Mouse (Mus musculus): ENCODE measurements around the gene Trim25. TPM values are rescaled to one million over a fixed set of nuclear protein-coding genes. Genes with fewer than 3 reads are reported as not detected.

Trim25 gene
- 13.7 and 17.9 TPM in 2 replicates for polyA plus RNA-seq (2015; fragmentation: Nextera tagmentation; extraction: Ambion mirVana)

DNA sequence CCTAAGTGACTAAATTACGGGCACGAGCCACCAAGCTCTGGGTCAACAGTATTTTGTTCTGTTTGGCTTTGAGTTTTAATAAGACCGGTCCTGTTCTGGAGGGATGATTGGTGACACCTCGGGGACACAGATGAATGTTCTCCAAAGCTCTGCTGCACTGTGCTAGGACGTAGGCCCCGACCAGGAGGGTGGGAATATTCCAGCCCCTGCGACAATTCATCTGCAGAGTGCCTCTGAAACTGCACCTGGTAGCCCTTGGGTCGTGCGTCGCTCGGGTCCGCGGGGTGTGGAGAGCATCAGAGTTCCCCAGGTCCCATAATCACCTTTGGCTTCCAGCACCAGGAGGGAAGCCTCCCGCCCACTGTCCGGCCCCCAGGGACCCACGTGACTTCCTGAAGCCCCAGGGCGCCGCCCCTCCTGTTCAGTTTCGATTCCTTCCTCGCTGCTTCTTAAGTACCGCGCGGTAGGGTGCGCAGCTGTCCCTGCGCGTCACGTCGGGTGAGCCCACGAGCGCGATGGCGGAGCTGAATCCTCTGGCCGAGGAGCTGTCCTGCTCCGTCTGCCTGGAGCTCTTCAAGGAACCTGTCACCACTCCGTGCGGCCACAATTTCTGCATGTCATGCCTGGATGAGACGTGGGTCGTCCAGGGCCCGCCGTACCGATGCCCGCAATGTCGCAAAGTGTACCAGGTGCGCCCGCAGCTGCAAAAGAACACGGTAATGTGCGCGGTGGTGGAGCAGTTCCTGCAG lies at the start of gene Trim25:
Gene Trim25, plus strand, starts transcription at position 403 of the 749 bp plus-strand sequence.

DNA sequence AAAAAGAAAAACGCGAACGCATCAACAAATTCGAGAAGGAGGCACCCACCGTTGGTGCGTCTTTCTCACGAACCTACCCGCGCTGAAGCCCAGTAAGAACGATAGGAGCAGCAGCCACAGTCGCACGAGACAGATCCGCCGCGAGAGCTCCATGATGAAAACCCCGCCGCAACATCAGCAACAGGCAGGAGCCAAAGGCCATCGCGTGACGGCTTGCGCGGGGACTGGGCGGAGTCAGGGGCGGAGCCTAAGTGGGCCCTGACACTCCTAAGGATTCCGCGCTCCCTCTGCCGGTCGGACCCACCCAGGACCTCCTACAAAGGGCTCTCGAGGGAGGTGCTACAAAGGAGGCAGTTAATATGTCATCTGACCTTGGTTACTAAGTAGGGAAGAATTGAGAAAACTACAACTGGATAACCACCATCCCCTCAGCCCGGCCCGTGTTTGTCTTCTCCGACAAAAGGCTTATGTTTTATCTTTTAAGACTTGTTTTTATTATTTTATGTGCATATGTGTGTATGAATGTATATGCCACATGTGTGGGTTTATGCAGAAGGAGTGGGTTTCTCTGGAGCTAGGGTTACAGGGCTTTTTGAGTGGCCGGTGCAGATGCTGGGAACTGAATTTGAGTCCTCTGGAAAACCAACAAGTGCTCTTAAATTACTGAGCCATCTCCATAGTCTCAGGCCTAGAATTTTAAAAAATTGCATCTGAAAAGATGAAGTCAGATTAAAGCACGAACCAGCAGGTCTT lies 43.8 kb upstream of the Trim25 start, which contains the start of gene Scpep1:
Gene Scpep1, minus strand, starts transcription at position 249 of the 753 bp plus-strand sequence.

GRCm38 (mm10) chr11:88966881-88967361 lies 32.3 kb upstream of the Trim25 start, which contains the start of gene Elobl:
Gene Elobl (minus strand): TSS chr11:88966931.

GRCm38 (mm10) chr11:88970202-88970732 lies 28.9 kb upstream of the Trim25 start, which contains the start of gene Coil:
Gene Coil (plus strand): TSS chr11:88970252.

DNA sequence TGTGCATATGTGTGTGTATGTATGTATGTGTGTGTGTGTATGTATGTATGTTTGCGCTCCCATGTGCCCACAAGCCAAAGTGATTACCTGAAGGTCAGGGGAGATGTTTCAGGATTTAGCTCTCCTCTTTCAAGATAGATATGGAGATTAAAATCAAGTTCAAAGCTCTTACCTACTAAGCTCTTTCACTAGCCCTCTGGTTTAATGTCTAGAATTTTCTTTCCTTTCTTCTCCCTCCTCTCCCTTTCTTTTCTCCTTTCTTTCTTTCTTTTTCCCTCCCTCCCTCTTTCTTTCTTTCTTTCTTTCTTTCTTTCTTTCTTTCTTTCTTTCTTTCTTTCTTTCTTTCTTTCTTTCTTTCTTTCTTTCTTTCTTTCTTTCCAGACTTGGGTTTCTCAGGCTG lies 67.6 kb downstream of the Trim25 start, which contains the start of gene Dgke:
Gene Dgke, minus strand, starts transcription at position 101 of the 400 bp plus-strand sequence.

Other genes with a start within 250 kb of the Trim25 start
- 14.5 and 17.3 TPM in 2 replicates for gene Akap1, start 134.8 kb upstream of the Trim25 start, polyA plus RNA-seq (2015; fragmentation: Nextera tagmentation; extraction: Ambion mirVana)
- gene Scpep1, start 43.9 kb upstream of the Trim25 start, polyA plus RNA-seq (2015; fragmentation: Nextera tagmentation; extraction: Ambion mirVana): 71.0 and 83.6 TPM in 2 replicates
- gene Elobl, start 32.4 kb upstream of the Trim25 start, polyA plus RNA-seq (2015; fragmentation: Nextera tagmentation; extraction: Ambion mirVana): not detected in 2 replicates
- gene Coil, start 29.1 kb upstream of the Trim25 start, polyA plus RNA-seq (2015; fragmentation: Nextera tagmentation; extraction: Ambion mirVana): 4.8 TPM in 2 replicates
- gene Dgke, start 67.5 kb downstream of the Trim25 start, polyA plus RNA-seq (2015; fragmentation: Nextera tagmentation; extraction: Ambion mirVana): 2.3 and 2.7 TPM in 2 replicates
- 0.67 and 1.6 TPM in 2 replicates for gene Gm525, start 74.5 kb downstream of the Trim25 start, polyA plus RNA-seq (2015; fragmentation: Nextera tagmentation; extraction: Ambion mirVana)

All from urinary bladder, postnatal 0 days (tissue).